Mouse (Mus musculus): ENCODE measurements around the gene Galnt2. TPM values are rescaled to one million over a fixed set of nuclear protein-coding genes. Genes with fewer than 3 reads are reported as not detected.

Galnt2 gene
- polyA plus RNA-seq, 1 experiment from 2014 or later: 43.7 TPM

DNA sequence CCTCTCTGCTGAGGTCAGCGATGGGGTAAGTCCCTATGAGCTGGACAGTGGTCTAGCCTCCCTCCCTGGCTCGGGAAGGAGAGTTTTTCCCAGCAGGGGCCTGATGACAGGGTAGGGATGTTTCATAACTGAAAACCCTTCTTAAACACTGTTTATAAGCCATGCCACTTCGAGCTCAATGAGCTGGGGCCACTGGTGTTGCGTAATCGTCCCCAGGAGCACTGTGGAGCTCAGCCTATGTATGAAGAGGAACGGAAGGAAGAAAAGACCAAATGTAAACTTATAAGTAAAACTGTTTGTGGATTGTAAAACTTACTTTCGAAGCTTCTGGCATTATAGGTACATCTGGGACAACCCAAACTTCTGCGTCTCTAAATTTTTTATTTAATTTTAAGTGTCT lies 29.5 kb upstream of the Galnt2 start:
- Histone ChIP-seq H3K4me3 (no peak overlapping the region), H3K36me3 (no peaks in the 10 kb centered on the region), H3K9me3 (replicated peaks) (no peaks in the 10 kb centered on the region), H3K27me3 (ENCODE audit: low read depth, poor library complexity, severe bottlenecking) (no peaks in the 10 kb centered on the region), H3K27ac (no peak overlapping the region), H3K4me1 (peaks cover 8% of the 10 kb centered on the region; the same call in 1 of the 2 replicates)
- no peak for DNase-seq (ENCODE audit: low spot score)
- 88% methylated on average over 8 of the region's 8 CpGs for WGBS

DNA sequence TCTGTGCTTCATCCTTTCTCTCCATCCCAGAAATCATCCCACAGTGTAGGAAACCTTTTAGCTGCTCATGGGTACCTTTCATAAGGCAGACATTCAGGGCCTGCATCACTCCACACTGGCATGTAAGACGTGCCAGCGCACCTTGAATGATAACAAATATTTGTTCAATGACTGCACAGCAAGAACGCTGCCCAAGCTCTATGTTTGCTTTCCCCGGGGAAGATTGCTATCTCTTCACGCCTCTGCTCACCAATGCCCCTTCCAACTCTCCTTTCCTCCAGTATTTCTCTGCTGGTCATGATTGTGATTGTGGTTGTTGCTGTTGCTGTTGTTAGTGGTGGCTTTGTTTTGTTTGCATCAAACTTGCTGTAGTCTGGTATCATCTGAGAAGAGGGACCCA lies 28.3 kb upstream of the Galnt2 start:
- 89% methylated on average over 5 of the region's 5 CpGs for WGBS
- H3K27ac ChIP-seq: no peak overlapping the region

DNA sequence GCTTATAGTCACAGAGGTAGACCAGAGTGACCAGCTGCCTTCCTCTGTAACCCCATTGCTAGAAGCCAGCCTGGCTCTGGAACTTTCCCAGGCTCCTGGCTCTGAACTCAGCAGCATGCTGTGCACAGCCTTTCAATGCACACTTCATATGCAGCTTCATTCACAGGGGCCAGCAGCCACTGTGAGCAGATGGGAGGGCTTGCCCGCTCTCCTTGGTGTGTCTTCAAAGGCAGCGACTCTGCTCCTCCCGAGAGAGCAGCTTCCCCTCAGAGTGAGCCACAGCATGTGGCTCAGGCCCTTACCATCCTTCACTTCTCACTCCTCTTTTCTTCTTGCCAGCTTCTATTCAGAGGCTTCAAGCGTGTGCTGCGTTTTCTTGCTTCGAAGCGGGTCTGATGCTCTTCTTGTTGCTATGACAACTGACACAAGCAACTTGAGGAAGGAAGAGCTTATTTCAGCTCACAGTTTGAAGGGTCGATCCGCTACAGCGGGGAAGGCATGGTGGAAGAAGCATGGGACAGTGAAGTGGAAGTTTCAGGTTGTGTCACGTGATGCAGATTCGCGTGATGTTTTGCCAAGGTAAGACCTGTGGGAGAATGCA lies 27.1 kb upstream of the Galnt2 start:
- no peak overlapping the region for H3K27ac ChIP-seq
- no peaks in the 10 kb centered on the region for H3K4me1 ChIP-seq
- H3K9me3 ChIP-seq (replicated peaks): no peaks in the 10 kb centered on the region
- no peaks in the 10 kb centered on the region for H3K36me3 ChIP-seq
- H3K4me3 ChIP-seq: no peak overlapping the region
- WGBS: 84% methylated on average over 13 of the region's 13 CpGs
- H3K27me3 ChIP-seq (ENCODE audit: low read depth, poor library complexity, severe bottlenecking): no peaks in the 10 kb centered on the region
- no peak for DNase-seq (ENCODE audit: low spot score)

More for the DNA sequence above, 28.3 kb upstream of the Galnt2 start:
- no peaks in the 10 kb centered on the region for H3K36me3 ChIP-seq
- no peaks in the 10 kb centered on the region for H3K9me3 ChIP-seq (replicated peaks)
- H3K27me3 ChIP-seq (ENCODE audit: low read depth, poor library complexity, severe bottlenecking): no peaks in the 10 kb centered on the region
- H3K4me3 ChIP-seq: no peak overlapping the region
- H3K4me1 ChIP-seq: 0 out of 2 replicates have a peak, but pooled peaks cover 3% of the 10 kb centered on the region
- no peak for DNase-seq (ENCODE audit: low spot score)

DNA sequence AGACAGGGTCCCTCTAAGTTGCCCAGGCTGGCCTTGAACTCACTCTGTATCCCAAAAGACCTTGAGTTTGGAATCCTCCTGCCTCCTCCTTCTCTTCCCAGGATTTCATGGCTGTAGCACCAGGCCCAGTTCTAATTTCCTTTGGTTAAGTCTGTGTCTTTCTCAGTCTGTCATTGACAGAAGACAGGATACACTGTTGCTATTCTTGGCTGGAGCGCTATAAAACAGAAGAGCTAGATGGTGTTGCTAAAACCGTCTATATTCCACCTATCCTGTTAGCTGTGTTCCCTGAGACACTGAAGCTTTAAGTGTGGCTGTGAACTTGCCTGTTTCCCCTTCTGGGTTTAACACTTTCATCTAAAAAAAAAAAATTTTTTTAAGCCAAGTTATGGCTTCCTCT lies 19.0 kb upstream of the Galnt2 start:
- H3K9me3 ChIP-seq (replicated peaks): no peaks in the 10 kb centered on the region
- H3K4me1 ChIP-seq: peaks cover 24% of the 10 kb centered on the region
- no peaks in the 10 kb centered on the region for H3K27me3 ChIP-seq (ENCODE audit: low read depth, poor library complexity, severe bottlenecking)
- WGBS: 65% methylated on average over 2 of the region's 2 CpGs
- no peak overlapping the region for H3K4me3 ChIP-seq
- H3K27ac ChIP-seq: no peak overlapping the region
- H3K36me3 ChIP-seq: no peaks in the 10 kb centered on the region
- no peak for DNase-seq (ENCODE audit: low spot score)

DNA sequence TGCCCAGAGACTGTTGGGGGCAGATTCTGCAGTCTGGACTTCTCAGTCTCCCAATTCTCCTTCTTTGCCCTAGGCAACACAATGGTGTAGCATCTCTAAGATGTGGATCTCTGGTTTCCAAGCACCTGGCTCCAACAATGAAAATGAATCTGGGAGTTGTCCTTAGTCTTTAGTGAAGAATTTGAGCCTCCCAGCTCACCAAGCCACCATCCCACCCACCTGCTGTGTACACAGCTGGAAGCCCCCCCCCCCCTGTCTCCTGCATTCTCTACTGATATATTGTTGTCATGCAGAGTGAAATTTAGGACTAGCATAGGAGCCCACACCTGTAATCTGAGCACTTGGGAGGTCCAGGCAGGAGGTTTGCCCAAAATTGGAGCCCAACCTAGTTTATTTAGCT lies 14.2 kb upstream of the Galnt2 start:
- DNase-seq (ENCODE audit: low spot score): no peak
- no peaks in the 10 kb centered on the region for H3K36me3 ChIP-seq
- H3K4me3 ChIP-seq: no peak overlapping the region
- no peaks in the 10 kb centered on the region for H3K27me3 ChIP-seq (ENCODE audit: low read depth, poor library complexity, severe bottlenecking)
- peaks cover 63% of the 10 kb centered on the region for H3K4me1 ChIP-seq
- no peak overlapping the region for H3K27ac ChIP-seq
- no peaks in the 10 kb centered on the region for H3K9me3 ChIP-seq (replicated peaks)

DNA sequence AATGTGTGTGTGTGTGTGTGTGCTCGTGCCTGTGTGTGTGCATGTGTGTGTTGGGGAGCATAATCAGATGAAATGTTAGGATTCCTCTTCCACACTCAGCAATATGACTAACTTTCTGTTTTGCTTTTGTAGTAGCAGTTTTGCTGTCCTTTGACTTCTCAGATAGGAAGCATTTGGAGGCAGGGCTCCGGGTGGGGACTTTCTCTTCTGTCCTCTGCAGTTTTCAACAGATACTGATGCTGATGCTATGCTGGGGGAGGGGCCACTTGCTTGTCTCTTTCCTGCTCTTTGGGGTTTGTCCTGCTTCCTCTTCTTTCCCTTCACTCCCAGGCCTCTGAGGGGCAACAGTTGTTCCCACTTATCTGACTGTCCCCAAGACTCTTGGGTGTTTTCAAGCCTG lies 1.3 kb upstream of the Galnt2 start:
- Histone ChIP-seq H3K27ac (no peak overlapping the region), H3K36me3 (no peaks in the 10 kb centered on the region), H3K4me1 (peaks cover 32% of the 10 kb centered on the region), H3K9me3 (replicated peaks) (no peaks in the 10 kb centered on the region), H3K4me3 (no peak overlapping the region), H3K27me3 (ENCODE audit: low read depth, poor library complexity, severe bottlenecking) (0 out of 2 replicates have a peak, but pooled peaks cover 3% of the 10 kb centered on the region)
- 67% methylated on average over 2 of the region's 2 CpGs for WGBS
- DNase-seq (ENCODE audit: low spot score): no peak

DNA sequence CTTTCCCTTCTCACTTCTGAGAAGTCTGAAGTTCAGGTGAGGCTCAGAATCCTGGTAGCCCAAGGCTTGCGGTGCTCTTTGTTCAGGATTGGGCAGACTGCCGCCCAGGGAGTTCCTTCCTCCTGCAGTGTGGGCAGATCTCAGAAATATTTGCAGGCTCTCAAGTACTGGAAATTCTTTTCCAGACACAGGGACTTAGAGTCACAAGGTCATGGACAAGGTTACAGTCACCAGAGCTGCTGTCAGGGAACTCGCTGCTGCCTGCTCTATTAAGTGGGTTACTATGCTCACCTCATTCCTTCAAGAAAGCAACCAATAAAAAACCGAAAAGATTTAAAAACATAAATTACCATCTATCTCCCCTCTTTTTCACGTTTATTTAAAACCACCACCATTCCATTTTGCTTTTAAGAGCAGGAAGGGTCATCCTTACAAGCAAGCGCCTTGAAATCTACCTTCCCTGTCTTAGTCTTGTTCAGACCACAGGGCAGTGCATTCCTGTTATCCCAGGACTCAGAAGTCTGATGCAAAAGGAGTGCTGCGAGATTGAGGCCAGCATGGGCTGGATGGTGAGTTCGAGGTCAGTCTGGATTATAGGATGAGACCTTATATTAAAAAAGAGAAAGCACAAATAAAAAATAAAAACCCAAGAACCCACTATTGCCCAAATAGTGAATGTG lies 555 bp upstream of the Galnt2 start:
- Histone ChIP-seq H3K27me3 (ENCODE audit: low read depth, poor library complexity, severe bottlenecking) (0 out of 2 replicates have a peak, but pooled peaks cover 3% of the 10 kb centered on the region), H3K27ac (no peak overlapping the region), H3K36me3 (no peaks in the 10 kb centered on the region), H3K9me3 (replicated peaks) (no peaks in the 10 kb centered on the region), H3K4me1 (peaks cover 34% of the 10 kb centered on the region), H3K4me3 (peak overlapping the region; percentile 93)
- DNase-seq (ENCODE audit: low spot score): no peak
- 53% methylated on average over 8 of the region's 8 CpGs for WGBS

DNA sequence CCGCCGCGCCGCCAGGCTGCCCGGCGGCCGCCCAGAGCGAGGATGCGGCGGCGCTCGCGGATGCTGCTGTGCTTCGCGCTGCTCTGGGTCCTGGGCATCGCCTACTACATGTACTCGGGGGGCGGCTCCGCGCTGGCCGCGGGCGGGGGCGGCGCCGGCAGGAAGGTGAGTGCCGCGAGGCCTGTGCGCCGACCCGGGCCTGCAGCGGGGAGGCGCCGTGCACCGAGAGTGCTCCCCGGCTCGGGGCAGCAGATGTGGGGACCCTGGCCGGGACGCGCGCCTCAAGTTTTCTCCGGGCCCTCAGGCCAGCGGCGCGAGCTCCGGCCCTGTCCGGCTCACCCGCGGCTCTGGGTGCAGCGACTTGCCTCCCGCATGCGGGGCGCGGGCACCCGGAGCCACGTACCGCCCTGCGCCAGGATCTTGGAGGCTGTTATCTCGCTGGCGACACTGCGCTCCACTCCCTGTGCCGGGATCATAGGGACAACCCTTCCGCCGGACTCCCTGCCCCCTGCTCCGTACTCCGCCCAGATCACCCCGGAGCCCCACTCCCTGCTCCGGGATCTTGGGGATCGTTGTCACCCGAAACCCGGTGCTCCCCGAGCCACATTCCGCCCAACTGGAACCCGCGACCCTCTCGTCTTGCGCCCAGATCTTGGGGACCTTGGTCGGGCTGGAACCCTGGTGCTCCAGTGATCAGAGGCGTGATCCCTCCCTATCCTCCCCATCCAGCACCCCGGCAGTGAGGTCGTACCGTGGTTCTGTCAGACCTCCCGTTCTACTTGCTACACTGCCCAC lies 491 bp downstream of the Galnt2 start:
- H3K9me3 ChIP-seq (replicated peaks): no peaks in the 10 kb centered on the region
- H3K4me3 ChIP-seq: peak overlapping the region; percentile 93
- H3K27ac ChIP-seq: peak overlapping the region; percentile 92
- peaks cover 40% of the 10 kb centered on the region for H3K4me1 ChIP-seq
- peak; percentile 77 for DNase-seq (ENCODE audit: low spot score)
- WGBS: 2% methylated on average over 83 of the region's 83 CpGs
- 0 out of 2 replicates have a peak, but pooled peaks cover 3% of the 10 kb centered on the region for H3K27me3 ChIP-seq (ENCODE audit: low read depth, poor library complexity, severe bottlenecking)
- no peaks in the 10 kb centered on the region; the same call in 1 of the 2 replicates for H3K36me3 ChIP-seq

DNA sequence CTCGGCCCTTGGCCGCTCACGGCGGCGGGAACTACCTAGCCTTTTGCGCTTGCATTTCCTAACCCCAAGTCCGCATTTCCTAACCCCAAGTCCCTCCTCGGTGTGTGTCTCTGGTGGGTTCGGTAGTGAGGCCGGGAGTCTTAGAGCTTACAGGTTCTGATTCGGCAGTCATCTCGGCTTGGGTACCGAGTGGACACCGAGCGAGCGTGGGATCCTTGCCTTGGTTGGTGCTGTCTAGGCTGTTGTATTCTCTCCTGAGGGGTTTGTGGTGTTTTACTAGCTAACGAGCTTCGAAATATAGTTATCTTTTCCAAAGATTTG lies 1.0 kb downstream of the Galnt2 start:
- no peaks in the 10 kb centered on the region for H3K9me3 ChIP-seq (replicated peaks)
- peak overlapping the region; percentile 93 for H3K4me3 ChIP-seq
- H3K27ac ChIP-seq: peak overlapping the region; percentile 92
- WGBS: 4% methylated on average over 18 of the region's 18 CpGs
- no peak for DNase-seq (ENCODE audit: low spot score)
- H3K27me3 ChIP-seq (ENCODE audit: low read depth, poor library complexity, severe bottlenecking): 0 out of 2 replicates have a peak, but pooled peaks cover 3% of the 10 kb centered on the region
- H3K4me1 ChIP-seq: peaks cover 40% of the 10 kb centered on the region
- H3K36me3 ChIP-seq: no peaks in the 10 kb centered on the region; the same call in 1 of the 2 replicates

DNA sequence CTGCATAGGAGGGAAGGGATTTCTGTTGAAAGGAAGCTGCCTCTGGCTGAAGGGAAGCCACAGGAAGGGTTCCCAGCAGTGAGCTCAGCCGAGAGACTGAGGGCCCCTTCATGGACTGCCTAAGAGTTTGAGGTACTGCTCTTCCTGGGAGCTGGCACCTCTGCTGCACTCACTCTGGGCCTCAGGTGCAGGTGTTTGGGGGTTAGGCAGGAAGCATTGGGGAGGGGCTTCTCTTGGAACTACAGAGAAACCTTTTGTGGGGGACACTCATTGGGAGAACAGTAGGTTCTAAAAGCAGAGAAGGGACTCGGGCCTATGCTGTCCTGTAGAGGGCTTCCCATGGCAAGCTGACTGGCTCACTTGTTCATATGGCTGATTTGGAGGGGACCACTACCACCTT lies 3.3 kb downstream of the Galnt2 start:
- no peaks in the 10 kb centered on the region for H3K9me3 ChIP-seq (replicated peaks)
- H3K36me3 ChIP-seq: peaks cover 2% of the 10 kb centered on the region; the same call in 1 of the 2 replicates
- 53% methylated on average over 2 of the region's 2 CpGs for WGBS
- no peak for DNase-seq (ENCODE audit: low spot score)
- peaks cover 52% of the 10 kb centered on the region for H3K4me1 ChIP-seq
- no peak overlapping the region for H3K4me3 ChIP-seq
- H3K27ac ChIP-seq: no peak overlapping the region
- H3K27me3 ChIP-seq (ENCODE audit: low read depth, poor library complexity, severe bottlenecking): 0 out of 2 replicates have a peak, but pooled peaks cover 3% of the 10 kb centered on the region

DNA sequence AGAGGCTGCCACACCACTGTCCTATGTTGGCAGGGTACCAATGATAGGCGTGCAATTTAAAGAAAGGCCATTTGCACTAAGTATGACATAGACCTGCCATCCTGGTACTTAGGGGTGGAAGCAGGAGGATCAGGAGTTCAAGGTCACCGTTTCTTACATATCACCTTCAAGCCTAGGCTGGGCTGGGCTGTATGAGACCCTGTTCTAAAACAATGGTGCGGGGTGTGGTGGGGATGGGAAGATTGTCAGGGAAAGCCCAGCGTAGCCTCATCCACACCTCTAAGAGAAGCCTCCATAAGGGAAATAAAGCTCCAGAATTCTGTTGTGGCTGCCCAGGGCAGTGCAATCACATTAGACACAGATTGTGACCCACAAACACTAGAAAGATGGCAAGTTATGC lies 4.3 kb downstream of the Galnt2 start:
- peaks cover 62% of the 10 kb centered on the region for H3K4me1 ChIP-seq
- peaks cover 2% of the 10 kb centered on the region; the same call in 1 of the 2 replicates for H3K36me3 ChIP-seq
- H3K4me3 ChIP-seq: no peak overlapping the region
- H3K27me3 ChIP-seq (ENCODE audit: low read depth, poor library complexity, severe bottlenecking): 0 out of 2 replicates have a peak, but pooled peaks cover 3% of the 10 kb centered on the region
- no peak for DNase-seq (ENCODE audit: low spot score)
- no peak overlapping the region for H3K27ac ChIP-seq
- 94% methylated on average over 4 of the region's 4 CpGs for WGBS
- no peaks in the 10 kb centered on the region for H3K9me3 ChIP-seq (replicated peaks)

DNA sequence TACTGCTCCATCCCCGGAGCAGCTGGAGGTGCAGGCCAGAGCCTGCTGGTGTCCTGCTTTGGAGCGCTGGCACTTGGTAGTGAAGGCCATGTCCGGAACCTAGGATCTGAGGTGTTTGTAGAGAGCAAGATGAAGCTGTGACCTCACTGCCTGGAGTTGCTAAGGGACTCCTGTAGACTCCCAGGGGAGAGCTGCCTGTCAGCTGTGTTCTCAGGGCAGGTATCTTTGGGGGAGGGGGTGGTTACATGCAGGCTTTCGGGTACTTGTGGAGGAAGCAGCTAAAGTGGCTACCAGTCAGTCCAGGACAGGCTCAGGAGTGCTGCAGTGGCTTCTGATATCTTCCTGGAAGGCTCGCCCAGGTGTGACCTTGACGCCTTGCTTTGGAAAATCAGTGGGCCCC lies 8.2 kb downstream of the Galnt2 start:
- Histone ChIP-seq H3K4me3 (no peak overlapping the region), H3K4me1 (peaks cover 39% of the 10 kb centered on the region), H3K9me3 (replicated peaks) (no peaks in the 10 kb centered on the region), H3K27ac (no peak overlapping the region), H3K27me3 (ENCODE audit: low read depth, poor library complexity, severe bottlenecking) (no peaks in the 10 kb centered on the region), H3K36me3 (peaks cover 18% of the 10 kb centered on the region)
- no peak for DNase-seq (ENCODE audit: low spot score)
- 76% methylated on average over 6 of the region's 6 CpGs for WGBS

DNA sequence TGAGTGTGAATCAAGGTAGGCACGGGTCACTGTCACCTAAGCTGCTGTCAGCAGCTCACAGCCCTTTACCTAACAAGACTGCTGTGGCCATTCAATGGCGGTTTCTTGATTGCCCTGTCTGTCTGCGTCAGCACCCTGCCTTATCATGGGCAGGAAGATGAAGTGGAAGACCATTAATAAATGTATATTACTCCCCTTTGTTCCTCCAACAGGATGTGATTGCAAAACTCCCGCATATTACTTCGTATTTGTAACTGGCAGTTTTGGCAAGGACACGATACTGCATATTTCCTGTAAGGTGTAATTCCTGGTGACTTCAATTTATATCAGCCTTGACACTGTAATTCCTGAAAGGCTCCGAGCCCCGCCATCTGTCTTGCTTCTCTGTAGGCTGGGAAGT lies 9.7 kb downstream of the Galnt2 start:
- Histone ChIP-seq H3K27me3 (ENCODE audit: low read depth, poor library complexity, severe bottlenecking) (no peaks in the 10 kb centered on the region), H3K4me3 (no peak overlapping the region), H3K9me3 (replicated peaks) (no peaks in the 10 kb centered on the region), H3K4me1 (peaks cover 29% of the 10 kb centered on the region), H3K36me3 (peaks cover 32% of the 10 kb centered on the region), H3K27ac (no peak overlapping the region)
- DNase-seq (ENCODE audit: low spot score): no peak
- 52% methylated on average over 8 of the region's 8 CpGs for WGBS
